Mouse (Mus musculus) right cerebral cortex, adult 18-20 months (tissue): Measurements from ENCODE around the gene Bglap.

ENCODE experiments used
- DNase-seq: peaks from one replicate; pipeline ENCODE4 v3.0.0; 2022; ENCODE audit warnings: mixed read lengths

The Bglap gene

GRCm38 (mm10) chr3:88339006-88339405 is 45.3 kb downstream of the Bglap start:
- DNase-seq = no peak

- DNase-seq = no peak
Measured at GRCm38 (mm10) chr3:88338316-88338715, 45.9 kb downstream of the Bglap start.

- peak; percentile 57 for DNase-seq
Measured at GRCm38 (mm10) chr3:88337367-88338020, 46.8 kb downstream of the Bglap start.

- DNase-seq = peak; percentile 97
Measured at GRCm38 (mm10) chr3:88336058-88337013, 47.9 kb downstream of the Bglap start, which contains the start of the genes Tmem79 and Smg5. Tmem79 (minus strand) TSS chr3:88336148. Smg5 (plus strand) TSS chr3:88336260.

GRCm38 (mm10) chr3:88335436-88336053 is 48.7 kb downstream of the Bglap start:
- no peak for DNase-seq

GRCm38 (mm10) chr3:88334902-88335435 is 49.3 kb downstream of the Bglap start:
- DNase-seq = no peak

- DNase-seq = no peak
Measured at GRCm38 (mm10) chr3:88334029-88334658, 50.1 kb downstream of the Bglap start.
